Mouse (Mus musculus) kidney, adult 2 months (tissue): ENCODE measurements around the gene Dcst2. TPM values are rescaled to one million over a fixed set of nuclear protein-coding genes. Genes with fewer than 3 reads are reported as not detected.

ENCODE experiments used
- DNase-seq: peaks from one replicate; pipeline ENCODE4 v3.0.0; 2021
- H3K27ac ChIP-seq: fragments of 200-500 bp; 2 replicates; pipeline ENCODE4 v1.5.1; 2012; ENCODE audit warnings: low read depth, low read length, control low read depth, inconsistent platforms; ENCODE audit not compliant: insufficient read depth
- H3K27me3 ChIP-seq: fragments of 200-500 bp; replicated peaks from 2 replicates; pipeline ENCODE4 v1.6.1; 2012; ENCODE audit warnings: mild to moderate bottlenecking, moderate library complexity, low read length, inconsistent platforms; ENCODE audit not compliant: control insufficient read depth, insufficient read depth
- H3K36me3 ChIP-seq: fragments of 200-500 bp; 2 replicates; pipeline ENCODE4 v1.6.1; 2012; ENCODE audit warnings: mild to moderate bottlenecking, moderate library complexity, low read length, inconsistent platforms; ENCODE audit not compliant: control insufficient read depth, insufficient read depth
- H3K4me1 ChIP-seq: fragments of 200-500 bp; 2 replicates; pipeline ENCODE4 v1.6.1; 2011; ENCODE audit warnings: low read length; ENCODE audit not compliant: control insufficient read depth, insufficient read depth
- H3K4me3 ChIP-seq: fragments of 200-500 bp; 2 replicates; pipeline ENCODE4 v1.5.1; 2011; ENCODE audit warnings: mild to moderate bottlenecking, low read depth, low read length, control low read depth; ENCODE audit not compliant: insufficient read depth
- CTCF ChIP-seq: fragments of 200-500 bp; conservative IDR thresholded peaks from 2 replicates; pipeline ENCODE4 v1.5.1; 2011; ENCODE audit warnings: low read depth, mild to moderate bottlenecking, control low read depth, low read length, moderate library complexity, mixed read lengths; ENCODE audit not compliant: insufficient read depth, insufficient read length
- POLR2A ChIP-seq: fragments of 200-500 bp; IDR thresholded peaks from one replicate; pipeline ENCODE4 v1.6.1; 2011; ENCODE audit warnings: low read depth, low read length, control low read depth
- WGBS: fragments of 180-500 bp; shearing (Covaris S2); methylation state at CpG from one replicate; pipeline ENCODE4 v1.1.7; 2018; 5-methylcytosine and 5-hydroxymethylcytosine counted together
- polyA plus RNA-seq: library from polyadenylated mRNA; depleted of rRNA; stranded (reverse); fragments of >200 nt; gene quantifications from 2 replicates; pipeline ENCODE4 v1.2.3, GENCODE M21; 2012

The Dcst2 gene
- polyA plus RNA-seq, 1 experiment = 0.41 TPM

GRCm38 (mm10) chr3:89322514-89323165 is 39.1 kb upstream of the Dcst2 start, which contains the start of gene Efna3:
Gene Efna3 (minus strand): TSS chr3:89322965.
- Histone ChIP-seq H3K4me1 (peaks cover 15% of the 10 kb centered on the region), H3K27ac (no peak within 1 kb of the TSS), H3K27me3 (peaks cover 7% of the 10 kb centered on the region), H3K4me3 (peak within 1 kb of the TSS; percentile 56), H3K36me3 (no peaks in the 10 kb centered on the region)
- peak; percentile 73 for DNase-seq
- 2% methylated on average over 47 of the region's 53 CpGs for WGBS
- TF ChIP-seq CTCF (no peak), POLR2A (no peak)

GRCm38 (mm10) chr3:89325882-89326281 is 35.9 kb upstream of the Dcst2 start:
- no peak overlapping the region for H3K4me3 ChIP-seq
- H3K27ac ChIP-seq = no peak overlapping the region
- WGBS = 96% methylated on average over 8 of the region's 8 CpGs
- peaks cover 10% of the 10 kb centered on the region; the same call in 1 of the 2 replicates for H3K4me1 ChIP-seq
- H3K27me3 ChIP-seq = no peaks in the 10 kb centered on the region; the same call in 1 of the 2 replicates
- H3K36me3 ChIP-seq = no peaks in the 10 kb centered on the region
- no peak for DNase-seq
- no peak for TF ChIP-seq POLR2A
- TF ChIP-seq CTCF = no peak

- no peak for DNase-seq
- Histone ChIP-seq H3K27me3 (no peaks in the 10 kb centered on the region), H3K4me1 (no peaks in the 10 kb centered on the region), H3K27ac (no peak overlapping the region), H3K36me3 (no peaks in the 10 kb centered on the region), H3K4me3 (no peak overlapping the region)
- TF ChIP-seq CTCF (no peak), POLR2A (no peak)
- WGBS = 42% methylated on average over 9 of the region's 9 CpGs
Observed at GRCm38 (mm10) chr3:89327371-89327870, 34.4 kb upstream of the Dcst2 start.

- Histone ChIP-seq H3K4me3 (no peak overlapping the region), H3K4me1 (no peaks in the 10 kb centered on the region), H3K36me3 (no peaks in the 10 kb centered on the region), H3K27me3 (no peaks in the 10 kb centered on the region), H3K27ac (no peak overlapping the region)
- no peak for DNase-seq
- TF ChIP-seq CTCF (no peak), POLR2A (no peak)
- 29% methylated on average over 4 of the region's 4 CpGs for WGBS
Observed at GRCm38 (mm10) chr3:89328623-89329022, 33.2 kb upstream of the Dcst2 start.

GRCm38 (mm10) chr3:89330346-89330745 is 31.4 kb upstream of the Dcst2 start:
- H3K4me1 ChIP-seq = no peaks in the 10 kb centered on the region
- DNase-seq = no peak
- WGBS = 66% methylated on average over 3 of the region's 3 CpGs
- H3K36me3 ChIP-seq = no peaks in the 10 kb centered on the region
- no peaks in the 10 kb centered on the region for H3K27me3 ChIP-seq
- no peak overlapping the region for H3K27ac ChIP-seq
- TF ChIP-seq CTCF = no peak
- no peak for TF ChIP-seq POLR2A
- no peak overlapping the region for H3K4me3 ChIP-seq

DNA sequence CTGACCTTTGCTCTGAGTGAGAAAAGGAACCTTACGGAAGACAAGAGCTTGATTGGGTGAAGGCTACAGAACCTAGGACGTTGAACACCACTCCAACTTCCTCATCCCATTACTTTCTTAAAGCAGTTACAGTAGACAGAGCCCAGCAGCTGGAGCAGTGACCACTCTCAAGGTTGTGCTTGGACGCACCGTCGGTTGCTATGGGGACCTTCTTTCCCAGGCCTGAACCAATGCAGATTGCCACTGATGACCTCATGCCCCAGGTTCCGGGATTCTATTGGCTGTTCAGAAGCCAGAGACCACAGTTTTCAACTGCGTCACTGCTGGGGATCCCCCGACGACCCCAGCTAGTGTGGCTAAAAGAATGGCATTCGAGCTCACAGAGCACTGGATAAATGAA is 30.8 kb upstream of the Dcst2 start:
- Histone ChIP-seq H3K4me3 (no peak overlapping the region), H3K36me3 (no peaks in the 10 kb centered on the region), H3K4me1 (no peaks in the 10 kb centered on the region), H3K27ac (no peak overlapping the region), H3K27me3 (no peaks in the 10 kb centered on the region)
- WGBS = 43% methylated on average over 10 of the region's 10 CpGs
- DNase-seq = no peak
- TF ChIP-seq POLR2A (no peak), CTCF (no peak)

- H3K27me3 ChIP-seq = no peaks in the 10 kb centered on the region
- no peak for TF ChIP-seq CTCF
- WGBS = 81% methylated on average over 13 of the region's 13 CpGs
- H3K4me3 ChIP-seq = no peak overlapping the region
- no peaks in the 10 kb centered on the region for H3K36me3 ChIP-seq
- no peak for DNase-seq
- no peak overlapping the region for H3K27ac ChIP-seq
- no peaks in the 10 kb centered on the region for H3K4me1 ChIP-seq
Observed at GRCm38 (mm10) chr3:89331561-89331960, 30.2 kb upstream of the Dcst2 start.
